8 mouse cellular contexts compared by ENCODE assay signal in the genomic region with DNA sequence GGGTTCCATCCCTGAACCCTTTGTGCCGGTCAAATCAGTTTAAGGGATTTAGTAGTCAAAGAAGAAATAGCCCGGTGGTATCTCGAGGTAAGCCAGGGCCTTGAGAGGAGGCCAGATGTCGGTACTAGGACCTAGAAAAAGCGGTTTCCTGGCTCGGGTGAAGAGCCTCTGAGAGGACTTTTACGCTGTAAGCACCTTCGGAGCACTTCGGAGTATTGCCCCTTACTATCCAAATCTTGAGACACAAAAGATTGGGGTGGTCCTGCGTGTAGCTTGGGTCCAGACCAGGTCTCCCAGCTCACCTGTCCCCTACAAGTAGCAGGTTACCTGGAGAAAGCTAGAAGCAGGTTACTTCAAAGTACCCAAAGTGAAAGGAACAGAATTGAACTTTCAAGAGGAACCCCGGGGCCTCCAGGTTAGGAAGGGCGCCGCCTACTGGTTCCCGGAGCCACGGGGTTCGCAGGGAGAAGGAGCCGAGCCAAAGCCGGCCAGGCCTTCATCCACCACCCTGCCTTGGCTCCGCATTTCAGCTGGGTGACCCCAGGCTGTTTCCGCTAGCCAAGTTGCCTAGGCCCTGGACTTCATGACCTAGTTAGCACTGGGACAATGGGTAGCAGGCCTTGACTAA. TPM values are rescaled to one million over a fixed set of nuclear protein-coding genes. Genes with fewer than 3 reads are reported as not detected.
DNase-seq lines count a peak whose midpoint lies in the region; ATAC-seq lines count a peak whose summit lies in the region.

No protein-coding gene starts in this region.

- H3K27ac ChIP-seq in heart, embryonic 14.5 days (replicated peaks in 1 of 2; ENCODE audit: control insufficient read depth in 1 of 2, insufficient read depth in 1 of 2, low read depth in 2 of 2, low read length in 2 of 2): peak overlapping the region in 1 of 2 experiments; percentile 41; a peak in 3 of 4 replicates
- peak overlapping the region; percentile 43; the same call in 1 of the 2 replicates for H3K27ac ChIP-seq in stomach, embryonic 16.5 days (ENCODE audit: low read length)

- H3K4me3 ChIP-seq in heart, embryonic 14.5 days (ENCODE audit: control insufficient read depth in 1 of 2, insufficient read depth in 1 of 2, low read depth in 1 of 2, low read length in 2 of 2): peak overlapping the region; percentile 16 to 30; a peak in 3 of 4 replicates
- peak overlapping the region; percentile 26 for H3K4me3 ChIP-seq in stomach, embryonic 16.5 days (replicated peaks; ENCODE audit: low read length)

- WGBS in heart, embryonic 14.5 days: 22% methylated on average over 20 of the region's 20 CpGs
- 7% methylated on average over 20 of the region's 20 CpGs for WGBS in stomach, embryonic 16.5 days

- no peaks in the 10 kb centered on the region for H3K9me3 ChIP-seq in heart, embryonic 14.5 days (ENCODE audit: control insufficient read depth, low read length)
- no peaks in the 10 kb centered on the region for H3K9me3 ChIP-seq in stomach, embryonic 16.5 days (replicated peaks; ENCODE audit: control insufficient read depth, low read length)

- peak; percentile 37 for DNase-seq in ovary, postnatal 36 days (ENCODE audit: low spot score)
- no peak for DNase-seq in ovary, postnatal 14 days (ENCODE audit: low spot score)
- peak; percentile 36 to 56 for DNase-seq in cerebellum, postnatal 14 days
- DNase-seq in kidney, postnatal 25 days: peak; percentile 72 to 76

- ATAC-seq in heart, embryonic 14.5 days (ENCODE audit: insufficient number of reproducible peaks, insufficient read depth, low FRiP score, low read depth): no peak
- peak; percentile 65 for ATAC-seq in megakaryocyte, adult 5-6 weeks (ENCODE audit: poor library complexity, severe bottlenecking)
- no peak for ATAC-seq in stomach, embryonic 16.5 days (ENCODE audit: insufficient read depth, low FRiP score)
- no peak for ATAC-seq in erythroid progenitor cell, adult 5-6 weeks (replicated peaks; ENCODE audit: low FRiP score, poor library complexity, severe bottlenecking)

- peak overlapping the region; percentile 63 for H3K9ac ChIP-seq in heart, embryonic 14.5 days (ENCODE audit: low read length)
- H3K9ac ChIP-seq in stomach, embryonic 16.5 days (ENCODE audit: low read length): 0 out of 2 replicates have a peak overlapping the region, but pooled peaks have one; percentile 55

- peaks cover 68% of the 10 kb centered on the region for H3K27me3 ChIP-seq in heart, embryonic 14.5 days (ENCODE audit: control insufficient read depth, insufficient read depth, low read length)
- peaks cover 77% of the 10 kb centered on the region for H3K27me3 ChIP-seq in stomach, embryonic 16.5 days (ENCODE audit: control insufficient read depth, insufficient read depth, low read length)

- H3K36me3 ChIP-seq in heart, embryonic 14.5 days (ENCODE audit: control insufficient read depth, insufficient read depth, low read length): no peaks in the 10 kb centered on the region
- no peaks in the 10 kb centered on the region for H3K36me3 ChIP-seq in stomach, embryonic 16.5 days (ENCODE audit: control insufficient read depth, insufficient read depth, low read length)

- H3K4me1 ChIP-seq in heart, embryonic 14.5 days (ENCODE audit: control insufficient read depth in 2 of 2, insufficient read depth in 2 of 2, low read length in 2 of 2): peaks cover 3 to 18% of the 10 kb centered on the region in 2 experiments; a peak in 3 of 4 replicates
- H3K4me1 ChIP-seq in stomach, embryonic 16.5 days (ENCODE audit: control insufficient read depth, insufficient read depth, low read length): 0 out of 2 replicates have a peak, but pooled peaks cover 4% of the 10 kb centered on the region

- H3K4me2 ChIP-seq in heart, embryonic 14.5 days (ENCODE audit: low read length): peak overlapping the region; percentile 59
- H3K4me2 ChIP-seq in stomach, embryonic 16.5 days (ENCODE audit: low read depth, low read length): peak overlapping the region; percentile 38

RNA-seq across cellular contexts. Expression of a gene that starts 6.8 kb away (rescaled TPM):
- 10.4 and 11.5 TPM in 2 replicates for polyA plus RNA-seq in heart, embryonic 14.5 days (2014; fragmentation: Nextera tagmentation; extraction: Ambion mirVana)
- 0.07 and 0.09 TPM in 2 replicates for total RNA-seq in megakaryocyte, adult 5-6 weeks (2015)
- not detected in 2 replicates for total RNA-seq in megakaryocyte, adult 5-6 weeks (2017)
- polyA plus RNA-seq in stomach, embryonic 16.5 days (2015; fragmentation: Nextera tagmentation; extraction: Ambion mirVana): 1.4 and 1.5 TPM in 2 replicates
- total RNA-seq in erythroid progenitor cell, adult 5-6 weeks (2015; ENCODE audit: low replicate concordance): not detected in 2 replicates
- 0.13 TPM in 1 of 2 replicates, not detected in the other for total RNA-seq in erythroid progenitor cell, adult 5-6 weeks (2017; ENCODE audit: low replicate concordance)
